Comparison of ENCODE assay signal across 8 mouse cellular contexts in the genomic region with DNA sequence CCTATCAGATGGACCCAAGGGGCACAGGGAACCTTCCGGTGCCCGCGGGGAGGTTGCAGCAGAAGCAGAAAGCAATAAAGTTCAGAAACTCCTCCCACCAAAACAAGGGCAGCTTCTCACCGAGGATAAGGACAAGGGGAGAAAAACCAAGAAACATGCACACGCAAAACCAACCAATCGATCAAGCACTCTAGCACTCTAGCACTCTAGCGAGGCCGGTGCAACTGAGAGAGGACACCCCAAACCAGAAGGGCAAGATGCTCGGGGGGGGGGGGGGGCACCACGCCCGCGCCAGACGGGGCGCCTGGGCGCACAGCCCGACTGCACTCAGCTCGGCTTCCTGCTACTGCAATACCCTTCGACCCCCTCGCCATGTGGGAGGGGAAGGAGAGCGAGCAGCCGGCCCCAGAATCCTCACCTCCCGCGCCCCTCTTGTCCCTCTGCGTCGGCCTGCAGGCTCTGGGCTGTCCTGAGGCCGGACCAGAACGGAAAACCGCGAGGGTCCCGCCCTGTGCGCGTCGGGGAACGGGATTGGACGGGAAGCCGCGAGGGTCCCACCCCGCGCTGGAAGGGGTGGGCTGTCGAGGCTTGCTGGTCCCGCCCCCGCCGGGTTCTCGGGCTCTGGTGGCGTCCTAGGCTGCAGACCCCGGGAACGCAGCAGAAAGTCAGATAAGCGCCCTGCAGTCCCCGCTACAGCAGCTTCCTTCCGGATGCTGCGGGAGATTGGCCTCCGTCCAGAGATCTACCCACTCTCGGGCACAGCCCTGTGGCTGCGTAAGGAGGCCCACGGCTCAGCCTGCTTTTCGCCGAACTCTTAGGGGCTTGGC. TPM values are rescaled to one million over a fixed set of nuclear protein-coding genes. Genes with fewer than 3 reads are reported as not detected.
A peak's percentile ranks its signal among the peaks of the same experiment; 100 is the strongest.
DNase-seq lines count a peak whose midpoint lies in the region; ATAC-seq lines count a peak whose summit lies in the region.

A gene (minus strand): TSS at position 639 of the 827 bp plus-strand sequence.

- peak within 1 kb of the TSS; percentile 89 for H3K9ac ChIP-seq in hindbrain, embryonic 16.5 days (ENCODE audit: low read depth, low read length)

- under 1% methylated on average over 46 of the region's 57 CpGs for WGBS in hindbrain, embryonic 16.5 days
- WGBS in macrophage (ENCODE audit: missing documents): 2% methylated on average over 52 of the region's 57 CpGs

- peak; percentile 77 for DNase-seq in T-cell, adult 2 months (ENCODE audit: low spot score)
- peak; percentile 88 to 92 for DNase-seq in cerebellum, postnatal 36 days
- peak; percentile 93 for DNase-seq in gastrocnemius, adult 18-20 months (ENCODE audit: low spot score)
- peak; percentile 88 to 94 for DNase-seq in left cerebral cortex, adult 18-20 months (ENCODE audit: low spot score in 2 of 2)
- DNase-seq in right cerebral cortex, adult 18-20 months: peak; percentile 94
- peak; percentile 71 for DNase-seq in urinary bladder, postnatal 10 days (ENCODE audit: low spot score)

- H3K4me3 ChIP-seq in hindbrain, embryonic 16.5 days (ENCODE audit: low read length): peak within 1 kb of the TSS; percentile 89
- peak within 1 kb of the TSS; percentile 72 for H3K4me3 ChIP-seq in macrophage (ENCODE audit: inconsistent target)

- H3K36me3 ChIP-seq in hindbrain, embryonic 16.5 days (ENCODE audit: control insufficient read depth, insufficient read depth, low read length): no peaks in the 10 kb centered on the region
- peaks cover 6% of the 10 kb centered on the region; the same call in 1 of the 2 replicates for H3K36me3 ChIP-seq in macrophage (ENCODE audit: inconsistent target)

- peak within 1 kb of the TSS; percentile 88 for H3K27ac ChIP-seq in hindbrain, embryonic 16.5 days (ENCODE audit: low read depth, low read length)
- peak within 1 kb of the TSS; percentile 62 for H3K27ac ChIP-seq in macrophage

- no peaks in the 10 kb centered on the region for H3K9me3 ChIP-seq in hindbrain, embryonic 16.5 days (ENCODE audit: control insufficient read depth, low read length)

- peak; percentile 100 for ATAC-seq in hindbrain, embryonic 16.5 days

- peaks cover 14% of the 10 kb centered on the region; the same call in 1 of the 2 replicates for H3K79me2 ChIP-seq in macrophage (ENCODE audit: inconsistent target)

- H3K27me3 ChIP-seq in hindbrain, embryonic 16.5 days (replicated peaks; ENCODE audit: control insufficient read depth, insufficient read depth, low read length): no peaks in the 10 kb centered on the region

- H3K4me1 ChIP-seq in hindbrain, embryonic 16.5 days (ENCODE audit: control insufficient read depth, insufficient read depth, low read depth, low read length): peaks cover 8% of the 10 kb centered on the region

- peak within 1 kb of the TSS; percentile 89 for H3K4me2 ChIP-seq in hindbrain, embryonic 16.5 days (ENCODE audit: low read length)

RNA-seq across cellular contexts. Expression of the gene that starts here (rescaled TPM):
- 10 to 100 TPM; 26.6 to 26.7 TPM for total RNA-seq in gastrocnemius, adult 18-20 months (2021)
- 23.6 and 24.8 TPM in 2 replicates for polyA plus RNA-seq in hindbrain, embryonic 16.5 days (2015; fragmentation: Nextera tagmentation; extraction: Ambion mirVana)
- total RNA-seq in left cerebral cortex, adult 18-20 months (2021): 10 to 100 TPM; 23.5 to 25.0 TPM
- total RNA-seq in macrophage (2018; cell fraction: chromatin; rRNA removed): 10 to 100 TPM in 20 of 26 experiments, 1 to 10 TPM in 6; 5.7 to 59.4 (median 27.9) TPM
- 10 to 100 TPM; 17.5 to 32.2 (median 27.0) TPM for total RNA-seq in macrophage (2018; cell fraction: cytosol; rRNA removed)
- total RNA-seq in macrophage (2018; cell fraction: nucleus; rRNA removed): 10 to 100 TPM in 24 of 26 experiments, 1 to 10 TPM in 2; 9.2 to 55.3 (median 20.1) TPM
- 25.7 to 32.6 TPM (median 28.5 TPM) in 3 replicates for polyA plus RNA-seq in macrophage (2018)

Comparison
In these comparisons a context has a peak if more than half of its experiments do, and no peak if none do; other contexts are left out.
1. Peak in every context shown above with its lines: DNase-seq, ATAC-seq, H3K4me3 ChIP-seq and H3K27ac ChIP-seq.